Mouse (Mus musculus) forebrain, postnatal 0 days (tissue): ENCODE data around the gene Eif4a2. TPM values are rescaled to one million over a fixed set of nuclear protein-coding genes. Genes with fewer than 3 reads are reported as not detected.

Source experiments
- ATAC-seq: fragments of 200-750 bp; cut with Nextera tagmentation; 2 replicates; pipeline ENCODE4 v1.8.0; 2017; ENCODE audit warnings: mild to moderate bottlenecking, moderate library complexity
- DNase-seq: peaks from one replicate; pipeline ENCODE4 v3.0.0-alpha.2; 2015
- H3K27ac ChIP-seq: fragments of 300-500 bp; sonication (generic); 2 replicates; pipeline ENCODE4 v1.5.1; 2014; ENCODE audit warnings: low read depth, mild to moderate bottlenecking, antibody characterized with exemption, low read length, moderate library complexity, mixed read lengths
- H3K27me3 ChIP-seq: fragments of 300-500 bp; sonication (generic); 2 replicates; pipeline ENCODE4 v1.6.1; 2014; ENCODE audit warnings: mild to moderate bottlenecking, low read length, mixed read lengths; ENCODE audit not compliant: insufficient read depth
- H3K36me3 ChIP-seq: fragments of 300-500 bp; sonication (generic); 2 replicates; pipeline ENCODE4 v1.6.1; 2014; ENCODE audit warnings: mild to moderate bottlenecking, moderate library complexity; ENCODE audit not compliant: insufficient read depth
- H3K4me1 ChIP-seq: fragments of 300-500 bp; sonication (generic); 2 replicates; pipeline ENCODE4 v1.6.1; 2014; ENCODE audit warnings: antibody characterized with exemption; ENCODE audit not compliant: insufficient read depth
- H3K4me2 ChIP-seq: fragments of 300-500 bp; sonication (generic); 2 replicates; pipeline ENCODE4 v1.6.1; 2014; ENCODE audit warnings: low read depth, mild to moderate bottlenecking, moderate library complexity
- H3K4me3 ChIP-seq: fragments of 300-500 bp; sonication (generic); 2 replicates; pipeline ENCODE4 v1.5.1; 2014; ENCODE audit warnings: low read depth, low read length, mixed read lengths
- H3K9ac ChIP-seq: fragments of 300-500 bp; sonication (generic); 2 replicates; pipeline ENCODE4 v1.6.1; 2014; ENCODE audit warnings: mild to moderate bottlenecking
- H3K9me3 ChIP-seq: fragments of 300-500 bp; sonication (generic); 2 replicates; pipeline ENCODE4 v1.6.1; 2016; ENCODE audit warnings: low read length
- CTCF ChIP-seq: sonication (generic); IDR thresholded peaks from 2 replicates; pipeline ENCODE4 v1.5.1; 2016; ENCODE audit warnings: antibody characterized with exemption, control low read depth, low read depth
- WGBS: fragments of 180-500 bp; shearing (Covaris S2); extraction: QIAGEN DNeasy Blood & Tissue Kit; methylation state at CpG from one replicate; pipeline ENCODE4 v1.1.7; 2014; 5-methylcytosine and 5-hydroxymethylcytosine counted together
- polyA plus RNA-seq: library from polyadenylated mRNA; unstranded; fragments of >200 nt; fragmentation: Nextera tagmentation; extraction: Ambion mirVana; gene quantifications from 2 replicates; pipeline ENCODE4 v1.2.1, GENCODE M21; 2015
- total RNA-seq: library from RNA; depleted of rRNA; stranded (reverse); fragments of >200 nt; gene quantifications from 2 replicates; pipeline ENCODE4 v1.2.3, GENCODE M21; 2014

Eif4a2 gene
- total and polyA plus RNA-seq, 2 experiments from 2014 or later: 311 to 948 TPM

- 0 out of 2 replicates have a peak, but pooled peaks cover 7% of the 10 kb centered on the region for H3K4me1 ChIP-seq
- no peaks in the 10 kb centered on the region for H3K27me3 ChIP-seq
- H3K4me2 ChIP-seq: peak within 1 kb of the TSS; percentile 86
- ATAC-seq: peak; percentile 96
- peak within 1 kb of the TSS; percentile 98 for H3K27ac ChIP-seq
- peak within 1 kb of the TSS; percentile 88 for H3K4me3 ChIP-seq
- peak; percentile 60 for TF ChIP-seq CTCF
- H3K9me3 ChIP-seq: no peaks in the 10 kb centered on the region
- DNase-seq: peak; percentile 96
- H3K36me3 ChIP-seq: 0 out of 2 replicates have a peak, but pooled peaks cover 5% of the 10 kb centered on the region
- peak within 1 kb of the TSS; percentile 98 for H3K9ac ChIP-seq
- 1% methylated on average over 51 of the region's 51 CpGs for WGBS
These were observed 20.6 kb downstream of the Eif4a2 start, which contains the start of gene Rfc4 for GRCm38 (mm10) chr16:23127673-23128375. Gene Rfc4 (minus strand): TSS chr16:23127737.

GRCm38 (mm10) chr16:23130303-23130702, 23.1 kb downstream of the Eif4a2 start:
- no peak for DNase-seq
- H3K36me3 ChIP-seq: no peaks in the 10 kb centered on the region
- WGBS: 91% methylated on average over 3 of the region's 3 CpGs
- H3K4me2 ChIP-seq: no peak overlapping the region
- ATAC-seq: no peak
- no peak overlapping the region for H3K9ac ChIP-seq
- H3K9me3 ChIP-seq: no peaks in the 10 kb centered on the region
- H3K4me3 ChIP-seq: no peak overlapping the region
- H3K4me1 ChIP-seq: 0 out of 2 replicates have a peak, but pooled peaks cover 7% of the 10 kb centered on the region
- no peaks in the 10 kb centered on the region for H3K27me3 ChIP-seq
- no peak for TF ChIP-seq CTCF
- H3K27ac ChIP-seq: no peak overlapping the region

GRCm38 (mm10) chr16:23132336-23132735, 25.1 kb downstream of the Eif4a2 start:
- no peak overlapping the region for H3K4me3 ChIP-seq
- TF ChIP-seq CTCF: no peak
- H3K9me3 ChIP-seq: no peaks in the 10 kb centered on the region
- no peak overlapping the region for H3K27ac ChIP-seq
- DNase-seq (no peak), ATAC-seq (no peak)
- 0 out of 2 replicates have a peak, but pooled peaks cover 7% of the 10 kb centered on the region for H3K4me1 ChIP-seq
- WGBS: 93% methylated on average over 1 of the region's 1 CpGs
- no peak overlapping the region for H3K9ac ChIP-seq
- no peaks in the 10 kb centered on the region for H3K36me3 ChIP-seq
- H3K4me2 ChIP-seq: no peak overlapping the region
- no peaks in the 10 kb centered on the region for H3K27me3 ChIP-seq

- Histone ChIP-seq H3K4me2 (no peak overlapping the region), H3K9me3 (no peaks in the 10 kb centered on the region), H3K27me3 (no peaks in the 10 kb centered on the region), H3K9ac (no peak overlapping the region), H3K36me3 (no peaks in the 10 kb centered on the region), H3K27ac (no peak overlapping the region), H3K4me3 (no peak overlapping the region), H3K4me1 (no peaks in the 10 kb centered on the region)
- DNase-seq: peak; percentile 69
- TF ChIP-seq CTCF: peak; percentile 81
- WGBS: 27% methylated on average over 11 of the region's 11 CpGs
- peak; percentile 20; the same call in 1 of the 2 replicates for ATAC-seq
These were observed 28.3 kb downstream of the Eif4a2 start for GRCm38 (mm10) chr16:23135421-23136149.

GRCm38 (mm10) chr16:23136406-23136970, 29.2 kb downstream of the Eif4a2 start:
- DNase-seq (no peak), ATAC-seq (no peak)
- Histone ChIP-seq H3K4me1 (no peaks in the 10 kb centered on the region), H3K4me3 (no peak overlapping the region), H3K4me2 (no peak overlapping the region), H3K36me3 (no peaks in the 10 kb centered on the region), H3K9me3 (no peaks in the 10 kb centered on the region), H3K27ac (no peak overlapping the region), H3K9ac (no peak overlapping the region), H3K27me3 (no peaks in the 10 kb centered on the region)
- WGBS: 62% methylated on average over 4 of the region's 4 CpGs
- TF ChIP-seq CTCF: no peak

- DNase-seq (no peak), ATAC-seq (no peak)
- Histone ChIP-seq H3K9ac (no peak overlapping the region), H3K27me3 (no peaks in the 10 kb centered on the region), H3K4me2 (no peak overlapping the region), H3K4me3 (no peak overlapping the region), H3K27ac (no peak overlapping the region), H3K9me3 (no peaks in the 10 kb centered on the region), H3K36me3 (no peaks in the 10 kb centered on the region), H3K4me1 (no peaks in the 10 kb centered on the region)
- WGBS: 92% methylated on average over 3 of the region's 3 CpGs
- TF ChIP-seq CTCF: no peak
These were observed 33.7 kb downstream of the Eif4a2 start for GRCm38 (mm10) chr16:23140911-23141310.

- Histone ChIP-seq H3K27ac (no peak overlapping the region), H3K9ac (no peak overlapping the region), H3K4me1 (no peaks in the 10 kb centered on the region), H3K27me3 (no peaks in the 10 kb centered on the region), H3K9me3 (no peaks in the 10 kb centered on the region), H3K36me3 (no peaks in the 10 kb centered on the region), H3K4me2 (no peak overlapping the region), H3K4me3 (no peak overlapping the region)
- DNase-seq: no peak
- ATAC-seq: no peak
- 87% methylated on average over 7 of the region's 7 CpGs for WGBS
- no peak for TF ChIP-seq CTCF
These were observed 37.1 kb downstream of the Eif4a2 start for GRCm38 (mm10) chr16:23144326-23144725.
